Mouse (Mus musculus) heart, postnatal 14 days (tissue): Measurements from ENCODE around the gene Cabp2. TPM values are rescaled to one million over a fixed set of nuclear protein-coding genes. Genes with fewer than 3 reads are reported as not detected.

ENCODE experiments used
- total RNA-seq, 2 experiments: library from RNA; stranded (reverse); gene quantifications; 2 replicates each; pipeline ENCODE4 v1.2.3; 2021

The Cabp2 gene
- total RNA-seq, 2 experiments from 2014 or later = not detected

Other genes starting within 250 kb of the Cabp2 start
- gene Chka, start 229.8 kb upstream of the Cabp2 start, total RNA-seq = 10 to 100 TPM; 15.1 to 15.7 TPM
- gene Tcirg1, start 174.4 kb upstream of the Cabp2 start, total RNA-seq = 10 to 100 TPM; 16.0 to 20.4 TPM
- 100 to 1,000 TPM; 438 to 441 TPM for gene Ndufs8, start 168.8 kb upstream of the Cabp2 start, total RNA-seq
- 1 to 10 TPM; 2.6 to 3.2 TPM for gene Aldh3b1, start 151.8 kb upstream of the Cabp2 start, total RNA-seq
- gene Unc93b1, start 146.4 kb upstream of the Cabp2 start, total RNA-seq = 10 to 100 TPM; 21.7 to 21.9 TPM
- under 1 TPM; 0.12 to 0.31 TPM for gene Aldh3b3, start 122.9 kb upstream of the Cabp2 start, total RNA-seq
- under 1 TPM; 0.57 to 0.59 TPM for gene Aldh3b2, start 109.2 kb upstream of the Cabp2 start, total RNA-seq
- gene Acy3, start 95.0 kb upstream of the Cabp2 start, total RNA-seq = 10 to 100 TPM; 11.7 to 15.2 TPM
- gene Tbx10, start 88.8 kb upstream of the Cabp2 start, total RNA-seq = not detected
- gene Nudt8, start 81.0 kb upstream of the Cabp2 start, total RNA-seq = 10 to 100 TPM; 66.8 to 69.4 TPM
- gene Gm49405, start 81.0 kb upstream of the Cabp2 start, total RNA-seq = 1 to 10 TPM; 2.0 to 2.6 TPM
- 10 to 100 TPM; 73.8 to 83.6 TPM for gene Doc2g, start 78.3 kb upstream of the Cabp2 start, total RNA-seq
- gene Ndufv1, start 68.8 kb upstream of the Cabp2 start, total RNA-seq = 1,000 to 10,000 TPM; 1,061 to 1,067 TPM
- 100 to 1,000 TPM; 257 to 271 TPM for gene Gstp1, start 43.6 kb upstream of the Cabp2 start, total RNA-seq
- gene Gstp2, start 35.6 kb upstream of the Cabp2 start, total RNA-seq = 10 to 100 TPM; 80.8 to 90.7 TPM
- not detected for gene Gstp3, start 22.0 kb upstream of the Cabp2 start, total RNA-seq
- gene Cdk2ap2, start 15.6 kb downstream of the Cabp2 start, total RNA-seq = 10 to 100 TPM; 24.2 to 27.5 TPM
- gene Pitpnm1, start 18.4 kb downstream of the Cabp2 start, total RNA-seq = 10 to 100 TPM; 25.0 to 26.4 TPM
- 10 to 100 TPM; 47.0 to 60.6 TPM for gene Aip, start 44.3 kb downstream of the Cabp2 start, total RNA-seq
- gene Gpr152, start 58.2 kb downstream of the Cabp2 start, total RNA-seq = not detected
- gene Cabp4, start 62.5 kb downstream of the Cabp2 start, total RNA-seq = not detected
- 10 to 100 TPM; 61.9 to 70.9 TPM for gene Coro1b, start 67.0 kb downstream of the Cabp2 start, total RNA-seq
- gene Ptprcap, start 72.0 kb downstream of the Cabp2 start, total RNA-seq = 1 to 10 TPM; 3.2 to 6.7 TPM
- gene Rps6kb2, start 81.8 kb downstream of the Cabp2 start, total RNA-seq = 10 to 100 TPM; 21.6 to 23.6 TPM
- 10 to 100 TPM; 36.1 to 43.3 TPM for gene Carns1, start 93.9 kb downstream of the Cabp2 start, total RNA-seq
- 1 to 10 TPM; 4.0 to 7.5 TPM for gene Tbc1d10c, start 109.7 kb downstream of the Cabp2 start, total RNA-seq
- gene Ppp1ca, start 110.5 kb downstream of the Cabp2 start, total RNA-seq = 100 to 1,000 TPM; 368 to 404 TPM
- gene Rad9a, start 120.1 kb downstream of the Cabp2 start, total RNA-seq = 1 to 10 TPM; 4.7 to 5.0 TPM
- 1 to 10 TPM; 1.6 to 2.0 TPM for gene Clcf1, start 132.7 kb downstream of the Cabp2 start, total RNA-seq
- not detected for gene AC109138.7, start 132.8 kb downstream of the Cabp2 start, total RNA-seq
- gene Pold4, start 150.3 kb downstream of the Cabp2 start, total RNA-seq = 10 to 100 TPM in 1 of 2 experiments, 1 to 10 TPM in 1; 9.5 to 10.8 TPM
- gene Ssh3, start 187.6 kb downstream of the Cabp2 start, total RNA-seq = 1 to 10 TPM; 7.2 to 9.9 TPM
- gene Ankrd13d, start 201.6 kb downstream of the Cabp2 start, total RNA-seq = 1 to 10 TPM; 1.0 to 1.4 TPM
- 10 to 100 TPM; 54.1 to 59.4 TPM for gene Grk2, start 224.6 kb downstream of the Cabp2 start, total RNA-seq